Mouse (Mus musculus) CH12.LX (cell line): ENCODE data around the gene Sept9. TPM values are rescaled to one million over a fixed set of nuclear protein-coding genes. Genes with fewer than 3 reads are reported as not detected.

Experiments
- DNase-seq: peaks from one replicate; pipeline ENCODE4 v3.0.0-alpha.2; 2013; ENCODE audit errors: extremely low read depth
- H3K27ac ChIP-seq: 2 replicates; pipeline ENCODE4 v1.5.1; 2012; ENCODE audit warnings: low read depth, mild to moderate bottlenecking, control low read depth, moderate library complexity; ENCODE audit not compliant: insufficient read depth
- H3K27me3 ChIP-seq: replicated peaks from 2 replicates; pipeline ENCODE3; 2012; ENCODE audit warnings: inconsistent platforms
- H3K36me3 ChIP-seq, 2 experiments: replicated peaks in 1 of 2; 2 replicates each; pipeline versions ENCODE3 to v1.6.1; 2012; ENCODE audit warnings: inconsistent platforms in 1 of 2, low read length in 1 of 2, mild to moderate bottlenecking in 1 of 2, mixed read lengths in 1 of 2, moderate library complexity in 1 of 2; ENCODE audit not compliant: control insufficient read depth in 1 of 2, insufficient read depth in 1 of 2
- H3K4me1 ChIP-seq, 2 experiments: 2 replicates each; pipeline ENCODE4 v1.6.1; 2012; ENCODE audit warnings: inconsistent platforms in 1 of 2, moderate library complexity in 1 of 2; ENCODE audit not compliant: insufficient read depth in 2 of 2, control insufficient read depth in 1 of 2
- H3K4me2 ChIP-seq: 2 replicates; pipeline ENCODE4 v1.6.1; 2012; ENCODE audit warnings: low read depth, mild to moderate bottlenecking, control low read depth; ENCODE audit not compliant: poor library complexity, insufficient read depth, severe bottlenecking
- H3K4me3 ChIP-seq, 3 experiments: fragments of 150-350 bp in 1 of 3; sonication (generic) in 1 of 3; replicated peaks in 1 of 3; 2 replicates each; pipeline versions ENCODE3 to v1.5.1; 2011 to 2012; ENCODE audit warnings: low read depth in 2 of 3, low read length in 2 of 3, mild to moderate bottlenecking in 2 of 3, moderate library complexity in 2 of 3, control low read depth in 1 of 3, improper control_type of control experiment in 1 of 3, inconsistent platforms in 1 of 3, mixed read lengths in 1 of 3; ENCODE audit not compliant: poor library complexity in 1 of 3
- H3K79me2 ChIP-seq: replicated peaks from 2 replicates; pipeline ENCODE4 v1.6.1; 2012; ENCODE audit warnings: mild to moderate bottlenecking, moderate library complexity; ENCODE audit not compliant: control insufficient read depth, poor library complexity, insufficient read depth, severe bottlenecking; ENCODE audit errors: extremely low read depth
- H3K9ac ChIP-seq: 2 replicates; pipeline ENCODE4 v1.6.1; 2012; ENCODE audit warnings: low read depth, mild to moderate bottlenecking, control low read depth, moderate library complexity; ENCODE audit not compliant: insufficient read depth
- H3K9me3 ChIP-seq: replicated peaks from 2 replicates; pipeline ENCODE3; 2012; ENCODE audit warnings: low read length, inconsistent platforms, mixed read lengths
- BHLHE40 ChIP-seq: IDR thresholded peaks from 2 replicates; pipeline ENCODE4 v1.6.1; 2011; ENCODE audit warnings: mild to moderate bottlenecking, low read depth, low read length, improper control_type of control experiment
- E2F4 ChIP-seq: IDR thresholded peaks from 2 replicates; pipeline ENCODE4 v1.6.1; 2011; ENCODE audit warnings: low read depth, low read length, improper control_type of control experiment; ENCODE audit not compliant: insufficient replicate concordance
- ELF1 ChIP-seq: IDR thresholded peaks from 2 replicates; pipeline ENCODE4 v1.6.1; 2014; ENCODE audit warnings: low read depth, mild to moderate bottlenecking, inconsistent platforms, low read length, improper control_type of control experiment
- ETS1 ChIP-seq: conservative IDR thresholded peaks from 2 replicates; pipeline ENCODE4 v1.6.1; 2012; ENCODE audit warnings: low read depth, mild to moderate bottlenecking, inconsistent platforms, low read length, improper control_type of control experiment, moderate library complexity
- GABPA ChIP-seq: IDR thresholded peaks from 2 replicates; pipeline ENCODE4 v1.6.1; 2012; ENCODE audit warnings: low read depth, low read length, improper control_type of control experiment, inconsistent platforms; ENCODE audit not compliant: insufficient replicate concordance
- HCFC1 ChIP-seq: IDR thresholded peaks from 2 replicates; pipeline ENCODE4 v1.6.1; 2012; ENCODE audit warnings: low read depth, mild to moderate bottlenecking, inconsistent platforms, low read length, improper control_type of control experiment
- JUND ChIP-seq: conservative IDR thresholded peaks from 2 replicates; pipeline ENCODE4 v1.6.1; 2011; ENCODE audit warnings: low read depth, low read length, improper control_type of control experiment
- KAT2A ChIP-seq: IDR thresholded peaks from 2 replicates; pipeline ENCODE4 v1.6.1; 2012; ENCODE audit warnings: low read length, improper control_type of control experiment, inconsistent platforms; ENCODE audit not compliant: insufficient replicate concordance
- MAFK ChIP-seq: IDR thresholded peaks from 2 replicates; pipeline ENCODE4 v1.6.1; 2011; ENCODE audit warnings: low read length, improper control_type of control experiment; ENCODE audit not compliant: insufficient replicate concordance
- MAZ ChIP-seq: IDR thresholded peaks from 2 replicates; pipeline ENCODE4 v1.6.1; 2012; ENCODE audit warnings: low read depth, mild to moderate bottlenecking, inconsistent platforms, low read length, improper control_type of control experiment, moderate library complexity
- MEF2A ChIP-seq: IDR thresholded peaks from 2 replicates; pipeline ENCODE4 v1.6.1; 2014; ENCODE audit warnings: low read depth, mild to moderate bottlenecking, inconsistent platforms, low read length, improper control_type of control experiment, borderline replicate concordance
- MYC ChIP-seq: IDR thresholded peaks from 2 replicates; pipeline ENCODE4 v1.6.1; 2011; ENCODE audit warnings: low read depth, mild to moderate bottlenecking, improper control_type of control experiment, low read length
- POLR2A ChIP-seq: IDR thresholded peaks from 2 replicates; pipeline ENCODE4 v1.6.1; 2011; ENCODE audit warnings: low read depth, mild to moderate bottlenecking, improper control_type of control experiment, low read length
- POLR2AphosphoS2 ChIP-seq: IDR thresholded peaks from 2 replicates; pipeline ENCODE4 v1.6.1; 2011; ENCODE audit warnings: low read depth, low read length, improper control_type of control experiment
- SIN3A ChIP-seq: IDR thresholded peaks from 2 replicates; pipeline ENCODE4 v1.6.1; 2012; ENCODE audit warnings: low read length, improper control_type of control experiment, inconsistent platforms
- TBP ChIP-seq: conservative IDR thresholded peaks from 2 replicates; pipeline ENCODE4 v1.6.1; 2011; ENCODE audit warnings: low read depth, low read length, improper control_type of control experiment
- UBTF ChIP-seq: IDR thresholded peaks from 2 replicates; pipeline ENCODE4 v1.6.1; 2012; ENCODE audit warnings: low read depth, mild to moderate bottlenecking, inconsistent platforms, low read length, improper control_type of control experiment, moderate library complexity
- USF1 ChIP-seq: IDR thresholded peaks from 2 replicates; pipeline ENCODE4 v1.6.1; 2014; ENCODE audit warnings: low read depth, mild to moderate bottlenecking, inconsistent platforms, low read length, improper control_type of control experiment
- ZC3H11A ChIP-seq: IDR thresholded peaks from 2 replicates; pipeline ENCODE4 v1.6.1; 2012; ENCODE audit warnings: low read depth, mild to moderate bottlenecking, inconsistent platforms, low read length, improper control_type of control experiment
- ZMIZ1 ChIP-seq: IDR thresholded peaks from 2 replicates; pipeline ENCODE4 v1.6.1; 2012; ENCODE audit warnings: low read depth, mild to moderate bottlenecking, inconsistent platforms, low read length, improper control_type of control experiment
- dilution Hi-C: fragments of 300-500 bp; cut with MboI; formaldehyde crosslinking; loops from 2 replicates; pipeline ENCODE4 v1.14.3; 2020; ENCODE audit warnings: low sequenced_read_pairs; ENCODE audit not compliant: extremely low pct_unique_long_range_greater_than_20kb, extremely low pct_ligation_motif_present
- in situ Hi-C: fragments of 300-500 bp; cut with MboI; formaldehyde crosslinking; loops from 3 replicates; pipeline ENCODE4 v1.14.3; 2019; ENCODE audit warnings: low sequenced_read_pairs, low pct_ligation_motif_present, low pct_unique_long_range_greater_than_20kb, mixed read lengths
- polyA plus RNA-seq: library from polyadenylated mRNA; unstranded; fragments of >175 nt; gene quantifications from 2 replicates; pipeline ENCODE4 v1.2.1, GENCODE M21; 2012; ENCODE audit warnings: low read depth; ENCODE audit not compliant: insufficient read length
- total RNA-seq, 2 experiments: library from RNA; depleted of rRNA; stranded (reverse); fragments of 300-350 nt in 1 of 2; fragments of >200 nt in 1 of 2; gene quantifications; 2 replicates each; pipeline ENCODE4 v1.2.3; 2012 to 2014

The Sept9 gene
- total and polyA plus RNA-seq, 3 experiments = 47.6 to 128 (median 110) TPM

- H3K36me3 ChIP-seq = no peaks in the 10 kb centered on the region
- H3K4me2 ChIP-seq = no peak overlapping the region
- dilution Hi-C loops (no loop called here), in situ Hi-C loops (no loop called here)
- TF ChIP-seq POLR2AphosphoS2 (no peak), MYC (no peak), MAFK (no peak), POLR2A (no peak), BHLHE40 (no peak), ETS1 (no peak), MEF2A (no peak), ZMIZ1 (no peak)
- H3K9me3 ChIP-seq = peaks cover 11% of the 10 kb centered on the region
- peaks cover 69% of the 10 kb centered on the region for H3K27me3 ChIP-seq
- DNase-seq = no peak
- no peak overlapping the region for H3K4me3 ChIP-seq
- H3K79me2 ChIP-seq = no peaks in the 10 kb centered on the region
- no peak overlapping the region for H3K9ac ChIP-seq
- H3K4me1 ChIP-seq = peaks cover 0 to 4% of the 10 kb centered on the region in 2 experiments; a peak in 1 of 4 replicates
- no peak overlapping the region for H3K27ac ChIP-seq
Measured at GRCm38 (mm10) chr11:117205447-117205846, 6.0 kb downstream of the Sept9 start.

- peaks cover 11% of the 10 kb centered on the region for H3K9me3 ChIP-seq
- no peak overlapping the region for H3K4me3 ChIP-seq
- H3K36me3 ChIP-seq = no peaks in the 10 kb centered on the region
- H3K4me1 ChIP-seq = peaks cover 3 to 11% of the 10 kb centered on the region in 2 experiments; a peak in 3 of 4 replicates
- H3K27ac ChIP-seq = no peak overlapping the region
- H3K27me3 ChIP-seq = peaks cover 57% of the 10 kb centered on the region
- dilution Hi-C loops = no loop called here
- H3K9ac ChIP-seq = no peak overlapping the region
- TF ChIP-seq MYC (no peak), ETS1 (no peak), USF1 (no peak), POLR2AphosphoS2 (no peak), SIN3A (no peak), POLR2A (no peak), ZC3H11A (no peak)
- H3K79me2 ChIP-seq = no peaks in the 10 kb centered on the region
- no peak overlapping the region for H3K4me2 ChIP-seq
- no peak for DNase-seq
- in situ Hi-C loops = no loop called here
Measured at GRCm38 (mm10) chr11:117207436-117207835, 8.0 kb downstream of the Sept9 start.

GRCm38 (mm10) chr11:117208151-117208673 is 8.8 kb downstream of the Sept9 start:
- Histone ChIP-seq H3K79me2 (no peaks in the 10 kb centered on the region), H3K4me2 (no peak overlapping the region), H3K9me3 (peaks cover 11% of the 10 kb centered on the region), H3K27me3 (peaks cover 51% of the 10 kb centered on the region), H3K9ac (no peak overlapping the region), H3K27ac (no peak overlapping the region), H3K4me1 (peaks cover 3 to 11% of the 10 kb centered on the region in 2 experiments; a peak in 3 of 4 replicates), H3K4me3 (no peak overlapping the region), H3K36me3 (no peaks in the 10 kb centered on the region)
- TF ChIP-seq JUND (no peak), TBP (no peak), UBTF (no peak), ETS1 (no peak), MAZ (no peak), MYC (no peak), HCFC1 (no peak), USF1 (no peak), GABPA (no peak), POLR2AphosphoS2 (no peak), E2F4 (no peak), KAT2A (no peak), ELF1 (no peak)
- in situ Hi-C loops (no loop called here), dilution Hi-C loops (no loop called here)
- DNase-seq = no peak
